Mouse (Mus musculus): Measurements from ENCODE around the gene Chrm1.
"Not testable (repeated sequence)": the region's sequence is repeated elsewhere in the genome, so short reads cannot be mapped to it uniquely, and the experiment has no call there.

The Chrm1 gene

GRCm38 (mm10) chr19:8716767-8717475 is 53.3 kb downstream of the Chrm1 start:
- no peak for DNase-seq (ENCODE audit: low spot score)

- DNase-seq (ENCODE audit: low spot score) = peak; percentile 82
Measured at GRCm38 (mm10) chr19:8718357-8718756, 54.8 kb downstream of the Chrm1 start.

GRCm38 (mm10) chr19:8719037-8719436 is 55.4 kb downstream of the Chrm1 start:
- DNase-seq (ENCODE audit: low spot score) = not testable (repeated sequence)

- DNase-seq (ENCODE audit: low spot score) = no peak
Measured at GRCm38 (mm10) chr19:8721378-8721777, 57.8 kb downstream of the Chrm1 start.

- no peak for DNase-seq (ENCODE audit: low spot score)
Measured at GRCm38 (mm10) chr19:8722021-8722420, 58.4 kb downstream of the Chrm1 start.

- no peak for DNase-seq (ENCODE audit: low spot score)
Measured at GRCm38 (mm10) chr19:8722559-8722906, 58.9 kb downstream of the Chrm1 start.

GRCm38 (mm10) chr19:8722907-8723573 is 59.5 kb downstream of the Chrm1 start, which contains the start of gene Slc3a2:
Gene Slc3a2 (minus strand): TSS chr19:8723369.
- DNase-seq (ENCODE audit: low spot score) = peak; percentile 98

GRCm38 (mm10) chr19:8723574-8724346 is 60.2 kb downstream of the Chrm1 start:
- DNase-seq (ENCODE audit: low spot score) = no peak

- no peak for DNase-seq (ENCODE audit: low spot score)
Measured at GRCm38 (mm10) chr19:8724392-8724791, 60.8 kb downstream of the Chrm1 start.

GRCm38 (mm10) chr19:8725081-8725613 is 61.6 kb downstream of the Chrm1 start:
- DNase-seq (ENCODE audit: low spot score) = no peak

GRCm38 (mm10) chr19:8726609-8727390 is 63.2 kb downstream of the Chrm1 start:
- no peak for DNase-seq (ENCODE audit: low spot score)

- no peak for DNase-seq (ENCODE audit: low spot score)
Measured at GRCm38 (mm10) chr19:8727495-8728114, 64.0 kb downstream of the Chrm1 start.

GRCm38 (mm10) chr19:8728335-8729099 is 64.9 kb downstream of the Chrm1 start:
- DNase-seq (ENCODE audit: low spot score) = not testable (repeated sequence)
